10 mouse cellular contexts compared by ENCODE assay signal in the genomic region with DNA sequence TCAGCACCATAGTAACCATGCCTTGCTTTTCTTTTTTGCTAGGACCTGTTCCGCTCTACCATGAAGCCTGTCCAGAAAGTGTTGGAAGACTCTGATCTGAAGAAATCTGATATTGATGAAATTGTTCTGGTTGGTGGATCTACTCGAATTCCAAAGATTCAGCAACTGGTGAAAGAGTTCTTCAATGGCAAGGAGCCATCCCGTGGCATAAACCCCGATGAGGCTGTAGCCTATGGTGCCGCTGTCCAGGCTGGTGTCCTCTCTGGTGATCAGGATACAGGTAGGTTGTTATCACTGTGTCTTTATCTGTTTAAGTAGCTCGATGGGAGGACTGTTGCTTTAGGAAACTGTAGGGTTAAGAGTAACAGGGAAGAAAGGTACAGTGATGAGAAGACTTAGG. TPM values are rescaled to one million over a fixed set of nuclear protein-coding genes. Genes with fewer than 3 reads are reported as not detected.
DNase-seq lines count a peak whose midpoint lies in the region; ATAC-seq lines count a peak whose summit lies in the region.
"Had no signal": no experiment of that assay in that cellular context is flagged by ENCODE, and none has a peak within 500 bp of the region (broad histone marks: within the 10 kb centered on the region; RNA-seq: fewer than 3 reads in every experiment).

No protein-coding gene starts in this region.

- no peaks in the 10 kb centered on the region for H3K9me3 ChIP-seq in heart, embryonic 15.5 days (replicated peaks)
- H3K9me3 ChIP-seq in embryonic facial prominence, embryonic 10.5 days = no peaks in the 10 kb centered on the region
- H3K9me3 ChIP-seq in hindbrain, embryonic 16.5 days (ENCODE audit: control insufficient read depth, low read length) = no peaks in the 10 kb centered on the region
- H3K9me3 ChIP-seq in midbrain, embryonic 14.5 days (ENCODE audit: control insufficient read depth, low read length) = no peaks in the 10 kb centered on the region

- H3K9ac ChIP-seq in heart, embryonic 15.5 days = no peak overlapping the region
- no peak overlapping the region for H3K9ac ChIP-seq in hindbrain, embryonic 16.5 days (ENCODE audit: low read depth, low read length)
- H3K9ac ChIP-seq in midbrain, embryonic 14.5 days (replicated peaks; ENCODE audit: low read length) = no peak overlapping the region

- no peak for ATAC-seq in heart, embryonic 15.5 days (replicated peaks; ENCODE audit: insufficient number of reproducible peaks, insufficient read depth, low FRiP score, low read depth)
- ATAC-seq in hindbrain, embryonic 16.5 days = no peak
- ATAC-seq in midbrain, embryonic 14.5 days (ENCODE audit: low FRiP score, low TSS enrichment) = no peak
- ATAC-seq in monocyte, adult 5-6 weeks (replicated peaks; ENCODE audit: insufficient number of reproducible peaks, low FRiP score, low TSS enrichment, poor library complexity, severe bottlenecking) = no peak

- H3K36me3 ChIP-seq in heart, embryonic 15.5 days = peaks cover 48% of the 10 kb centered on the region
- peaks cover 73% of the 10 kb centered on the region for H3K36me3 ChIP-seq in embryonic facial prominence, embryonic 10.5 days (replicated peaks)
- peaks cover 41% of the 10 kb centered on the region for H3K36me3 ChIP-seq in hindbrain, embryonic 16.5 days (ENCODE audit: control insufficient read depth, insufficient read depth, low read length)
- peaks cover 65% of the 10 kb centered on the region for H3K36me3 ChIP-seq in midbrain, embryonic 14.5 days (ENCODE audit: control insufficient read depth, insufficient read depth, low read length)

- no peaks in the 10 kb centered on the region for H3K27me3 ChIP-seq in heart, embryonic 15.5 days
- no peaks in the 10 kb centered on the region for H3K27me3 ChIP-seq in embryonic facial prominence, embryonic 10.5 days (replicated peaks; ENCODE audit: low read depth, poor library complexity, severe bottlenecking)
- no peaks in the 10 kb centered on the region for H3K27me3 ChIP-seq in hindbrain, embryonic 16.5 days (replicated peaks; ENCODE audit: control insufficient read depth, insufficient read depth, low read length)
- H3K27me3 ChIP-seq in midbrain, embryonic 14.5 days (ENCODE audit: control insufficient read depth, insufficient read depth, low read length) = no peaks in the 10 kb centered on the region

- peak overlapping the region; percentile 66 for H3K4me2 ChIP-seq in heart, embryonic 15.5 days
- H3K4me2 ChIP-seq in hindbrain, embryonic 16.5 days (ENCODE audit: low read length) = peak overlapping the region; percentile 72
- peak overlapping the region; percentile 57 for H3K4me2 ChIP-seq in midbrain, embryonic 14.5 days (ENCODE audit: low read length)

- peaks cover 50% of the 10 kb centered on the region for H3K4me1 ChIP-seq in heart, embryonic 15.5 days (replicated peaks)
- H3K4me1 ChIP-seq in embryonic facial prominence, embryonic 10.5 days = peaks cover 46% of the 10 kb centered on the region
- H3K4me1 ChIP-seq in hindbrain, embryonic 16.5 days (ENCODE audit: control insufficient read depth, insufficient read depth, low read depth, low read length) = peaks cover 51% of the 10 kb centered on the region
- peaks cover 55% of the 10 kb centered on the region for H3K4me1 ChIP-seq in midbrain, embryonic 14.5 days (ENCODE audit: control insufficient read depth, insufficient read depth, low read length)

- 81% methylated on average over 6 of the region's 6 CpGs for WGBS in heart, embryonic 15.5 days
- 90% methylated on average over 6 of the region's 6 CpGs for WGBS in embryonic facial prominence, embryonic 10.5 days
- 88% methylated on average over 6 of the region's 6 CpGs for WGBS in hindbrain, embryonic 16.5 days
- WGBS in midbrain, embryonic 14.5 days = 93% methylated on average over 6 of the region's 6 CpGs

- H3K4me3 ChIP-seq in heart, embryonic 15.5 days = peak overlapping the region; percentile 85
- peak overlapping the region; percentile 79 for H3K4me3 ChIP-seq in embryonic facial prominence, embryonic 10.5 days
- no peak overlapping the region for H3K4me3 ChIP-seq in hindbrain, embryonic 16.5 days (ENCODE audit: low read length)
- H3K4me3 ChIP-seq in midbrain, embryonic 14.5 days (replicated peaks; ENCODE audit: low read depth, low read length) = peak overlapping the region; percentile 98; the same call in 1 of the 2 replicates

- no peak overlapping the region for H3K27ac ChIP-seq in heart, embryonic 15.5 days
- H3K27ac ChIP-seq in embryonic facial prominence, embryonic 10.5 days (replicated peaks) = no peak overlapping the region
- H3K27ac ChIP-seq in hindbrain, embryonic 16.5 days (ENCODE audit: low read depth, low read length) = no peak overlapping the region
- no peak overlapping the region for H3K27ac ChIP-seq in midbrain, embryonic 14.5 days (replicated peaks; ENCODE audit: low read depth, low read length)

- no peak for DNase-seq in heart, postnatal 4 days
- DNase-seq in embryonic facial prominence, embryonic 10.5 days (ENCODE audit: low spot score) = no peak
- no peak for DNase-seq in midbrain, embryonic 14.5 days
- no peak for DNase-seq in adrenal gland, adult 8-10 months
- DNase-seq in layer of hippocampus, adult 8-10 months (ENCODE audit: low spot score in 2 of 2) = no peak
- DNase-seq: cerebellum, adult 11 months; kidney, adult 8-10 months had no signal

RNA-seq across cellular contexts. Expression of a gene that starts 2.7 kb away (rescaled TPM):
- polyA plus RNA-seq in heart, embryonic 15.5 days (2015; fragmentation: Nextera tagmentation; extraction: Ambion mirVana) = 633 and 641 TPM in 2 replicates
- 100 to 1,000 TPM; 417 to 448 TPM for total RNA-seq in heart, postnatal 4 days (2021)
- 908 and 968 TPM in 2 replicates for polyA plus RNA-seq in embryonic facial prominence, embryonic 10.5 days (2016; fragmentation: Nextera tagmentation; extraction: Ambion mirVana)
- 442 and 458 TPM in 2 replicates for polyA plus RNA-seq in hindbrain, embryonic 16.5 days (2015; fragmentation: Nextera tagmentation; extraction: Ambion mirVana)
- 299 and 450 TPM in 2 replicates for polyA plus RNA-seq in midbrain, embryonic 14.5 days (2014; fragmentation: Nextera tagmentation; extraction: Ambion mirVana)
- 100 to 1,000 TPM; 553 to 818 (median 637) TPM for total RNA-seq in adrenal gland, adult 8-10 months (2022)
- 1,019 to 1,135 TPM (median 1,112 TPM) in 3 replicates for total RNA-seq in monocyte, adult 5-6 weeks (2017)
- total RNA-seq in layer of hippocampus, adult 8-10 months (2022) = 100 to 1,000 TPM; 196 to 459 (median 340) TPM

RNA-seq across cellular contexts. Expression of a gene that starts 19.5 kb away (rescaled TPM):
- polyA plus RNA-seq in heart, embryonic 15.5 days (2015; fragmentation: Nextera tagmentation; extraction: Ambion mirVana) = 60.7 and 66.0 TPM in 2 replicates
- total RNA-seq in heart, postnatal 4 days (2021) = 10 to 100 TPM; 53.5 to 59.8 TPM
- 80.6 and 87.1 TPM in 2 replicates for polyA plus RNA-seq in embryonic facial prominence, embryonic 10.5 days (2016; fragmentation: Nextera tagmentation; extraction: Ambion mirVana)
- 103 and 108 TPM in 2 replicates for polyA plus RNA-seq in hindbrain, embryonic 16.5 days (2015; fragmentation: Nextera tagmentation; extraction: Ambion mirVana)
- 91.8 and 132 TPM in 2 replicates for polyA plus RNA-seq in midbrain, embryonic 14.5 days (2014; fragmentation: Nextera tagmentation; extraction: Ambion mirVana)
- 10 to 100 TPM; 69.2 to 84.9 (median 78.4) TPM for total RNA-seq in adrenal gland, adult 8-10 months (2022)
- total RNA-seq in monocyte, adult 5-6 weeks (2017) = 98.2 to 140 TPM (median 107 TPM) in 3 replicates
- total RNA-seq in layer of hippocampus, adult 8-10 months (2022) = 100 to 1,000 TPM in 2 of 4 experiments, 10 to 100 TPM in 2; 84.9 to 115 (median 99.1) TPM

RNA-seq across cellular contexts. Expression of a gene that starts 25.2 kb away (rescaled TPM):
- polyA plus RNA-seq in heart, embryonic 15.5 days (2015; fragmentation: Nextera tagmentation; extraction: Ambion mirVana) = 22.2 and 24.3 TPM in 2 replicates
- 10 to 100 TPM; 16.2 to 18.4 TPM for total RNA-seq in heart, postnatal 4 days (2021)
- 39.3 and 44.2 TPM in 2 replicates for polyA plus RNA-seq in embryonic facial prominence, embryonic 10.5 days (2016; fragmentation: Nextera tagmentation; extraction: Ambion mirVana)
- polyA plus RNA-seq in hindbrain, embryonic 16.5 days (2015; fragmentation: Nextera tagmentation; extraction: Ambion mirVana) = 28.7 and 29.7 TPM in 2 replicates
- 20.3 and 25.4 TPM in 2 replicates for polyA plus RNA-seq in midbrain, embryonic 14.5 days (2014; fragmentation: Nextera tagmentation; extraction: Ambion mirVana)
- 10 to 100 TPM; 26.4 to 33.2 (median 29.0) TPM for total RNA-seq in adrenal gland, adult 8-10 months (2022)
- total RNA-seq in monocyte, adult 5-6 weeks (2017) = 11.9 to 17.3 TPM (median 17.2 TPM) in 3 replicates
- total RNA-seq in layer of hippocampus, adult 8-10 months (2022) = 10 to 100 TPM; 36.7 to 46.4 (median 37.5) TPM

RNA-seq across cellular contexts. Expression of a gene that starts 51.6 kb away (rescaled TPM):
- polyA plus RNA-seq in heart, embryonic 15.5 days (2015; fragmentation: Nextera tagmentation; extraction: Ambion mirVana) = 57.5 and 65.2 TPM in 2 replicates
- 10 to 100 TPM; 56.9 to 61.8 TPM for total RNA-seq in heart, postnatal 4 days (2021)
- 77.3 and 79.0 TPM in 2 replicates for polyA plus RNA-seq in embryonic facial prominence, embryonic 10.5 days (2016; fragmentation: Nextera tagmentation; extraction: Ambion mirVana)
- polyA plus RNA-seq in hindbrain, embryonic 16.5 days (2015; fragmentation: Nextera tagmentation; extraction: Ambion mirVana) = 95.2 and 106 TPM in 2 replicates
- 75.3 and 91.5 TPM in 2 replicates for polyA plus RNA-seq in midbrain, embryonic 14.5 days (2014; fragmentation: Nextera tagmentation; extraction: Ambion mirVana)
- total RNA-seq in adrenal gland, adult 8-10 months (2022) = 10 to 100 TPM; 65.3 to 90.7 (median 79.0) TPM
- 116 to 145 TPM (median 118 TPM) in 3 replicates for total RNA-seq in monocyte, adult 5-6 weeks (2017)
- 10 to 100 TPM; 72.9 to 81.7 (median 77.2) TPM for total RNA-seq in layer of hippocampus, adult 8-10 months (2022)

RNA-seq across cellular contexts. Expression of a gene that starts 58.3 kb away (rescaled TPM):
- polyA plus RNA-seq in heart, embryonic 15.5 days (2015; fragmentation: Nextera tagmentation; extraction: Ambion mirVana) = not detected in 2 replicates
- not detected for total RNA-seq in heart, postnatal 4 days (2021)
- polyA plus RNA-seq in embryonic facial prominence, embryonic 10.5 days (2016; fragmentation: Nextera tagmentation; extraction: Ambion mirVana) = 0.09 TPM in 1 of 2 replicates, not detected in the other
- polyA plus RNA-seq in hindbrain, embryonic 16.5 days (2015; fragmentation: Nextera tagmentation; extraction: Ambion mirVana) = not detected in 2 replicates
- polyA plus RNA-seq in midbrain, embryonic 14.5 days (2014; fragmentation: Nextera tagmentation; extraction: Ambion mirVana) = 0.13 TPM in 1 of 2 replicates, not detected in the other
- under 1 TPM in 1 of 4 experiments, not detected in 3; 0.16 TPM for total RNA-seq in adrenal gland, adult 8-10 months (2022)
- total RNA-seq in monocyte, adult 5-6 weeks (2017) = not detected in 3 replicates
- not detected for total RNA-seq in layer of hippocampus, adult 8-10 months (2022)
